Mouse (Mus musculus): ENCODE measurements at regions not wholly inside any gene's neighbourhood (a gene's known extent, or its start where the extent isn't known, plus 50 kb on each side); places are given as distances from the start of the nearest gene placed in this dataset.
"Not testable (repeated sequence)": the region's sequence is repeated elsewhere in the genome, so short reads cannot be mapped to it uniquely, and the experiment has no call there.

DNA sequence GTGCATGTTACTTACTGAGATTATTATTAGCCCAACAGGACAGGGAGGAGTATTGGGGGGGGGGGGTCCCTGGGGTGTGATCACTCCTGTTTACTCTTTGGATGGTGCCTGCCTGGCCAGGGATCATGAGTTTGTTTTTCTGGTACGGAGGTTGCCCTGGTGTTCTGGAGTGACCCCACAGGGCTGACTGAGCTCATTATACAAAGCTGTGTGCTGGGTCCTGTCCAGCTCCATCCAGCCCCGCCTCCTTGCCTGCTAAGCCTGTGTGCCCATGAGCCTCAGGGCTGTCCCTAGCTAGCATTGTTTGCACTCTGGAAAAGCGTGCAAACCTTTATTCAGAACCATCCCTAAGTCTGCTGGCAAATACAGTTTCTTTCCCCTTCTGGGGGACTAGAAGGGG, 1335.1 kb upstream of the A1bg start:
- no peak for ATAC-seq (replicated peaks; ENCODE audit: low FRiP score, poor library complexity, severe bottlenecking)

DNA sequence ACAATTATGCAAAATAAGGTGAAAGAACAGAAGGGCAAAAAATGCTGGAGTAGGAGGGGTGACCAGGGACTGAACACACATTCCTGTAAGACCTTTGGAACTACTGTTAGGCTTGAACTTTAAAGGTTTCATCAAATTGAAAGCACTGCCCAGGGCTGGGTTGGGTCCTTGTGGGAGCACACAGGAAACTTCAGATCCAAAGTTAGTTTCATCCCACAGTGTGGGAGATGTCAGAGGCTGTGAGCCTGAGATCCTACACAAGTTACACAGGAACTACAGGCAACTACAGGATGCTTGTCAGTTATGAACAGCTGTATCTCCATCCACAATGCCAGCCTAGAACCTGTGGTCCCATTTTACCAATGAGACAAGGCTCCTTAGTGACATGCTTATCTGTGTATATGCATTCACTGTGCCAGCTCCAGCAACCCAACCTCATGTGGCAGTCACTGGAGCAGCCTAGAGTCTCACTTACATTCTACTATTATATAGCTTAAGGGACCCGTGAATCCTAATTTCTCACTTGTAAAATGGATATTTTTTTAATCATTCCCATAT, 1334.4 kb upstream of the A1bg start:
- no peak for ATAC-seq (replicated peaks; ENCODE audit: low FRiP score, poor library complexity, severe bottlenecking)

DNA sequence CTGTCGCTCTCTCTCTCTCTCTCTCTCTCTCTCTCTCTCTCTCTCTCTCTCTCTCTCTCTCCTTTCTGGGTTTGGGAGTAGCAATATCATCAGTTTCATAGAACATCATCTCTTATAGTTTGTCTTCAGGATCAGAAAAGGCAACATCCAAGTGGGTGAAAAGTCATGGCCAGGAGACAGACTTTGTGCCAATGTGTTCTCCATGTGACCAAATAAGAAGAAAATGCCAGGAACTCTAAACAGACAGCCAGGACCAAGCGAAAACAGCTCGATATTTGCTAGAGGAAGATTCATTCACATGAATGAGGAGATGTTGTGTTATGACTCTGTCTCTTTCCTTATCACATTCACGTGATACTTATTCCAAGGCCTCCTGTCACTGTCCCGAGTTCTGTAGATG, 1332.8 kb upstream of the A1bg start:
- ATAC-seq (replicated peaks; ENCODE audit: low FRiP score, poor library complexity, severe bottlenecking): no peak

DNA sequence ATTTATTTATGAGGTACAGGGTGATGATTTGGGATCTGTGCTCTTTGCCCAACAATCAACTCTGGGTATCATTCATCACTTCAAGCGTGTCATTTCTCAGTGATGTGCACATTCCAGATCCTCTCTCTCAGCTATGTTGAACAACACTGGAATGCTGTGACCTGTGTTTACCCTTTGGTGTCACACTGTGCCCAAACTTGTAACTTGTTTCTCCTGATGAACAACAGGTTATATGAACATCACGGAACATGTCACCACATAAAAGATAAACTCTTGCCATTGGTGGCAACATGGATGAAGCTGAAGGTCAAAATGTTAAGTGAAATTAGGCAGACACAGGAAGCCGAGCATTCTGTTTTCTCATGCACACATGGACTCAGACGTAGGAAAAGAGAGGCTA, 1330.9 kb upstream of the A1bg start:
- ATAC-seq (replicated peaks; ENCODE audit: low FRiP score, poor library complexity, severe bottlenecking): no peak

DNA sequence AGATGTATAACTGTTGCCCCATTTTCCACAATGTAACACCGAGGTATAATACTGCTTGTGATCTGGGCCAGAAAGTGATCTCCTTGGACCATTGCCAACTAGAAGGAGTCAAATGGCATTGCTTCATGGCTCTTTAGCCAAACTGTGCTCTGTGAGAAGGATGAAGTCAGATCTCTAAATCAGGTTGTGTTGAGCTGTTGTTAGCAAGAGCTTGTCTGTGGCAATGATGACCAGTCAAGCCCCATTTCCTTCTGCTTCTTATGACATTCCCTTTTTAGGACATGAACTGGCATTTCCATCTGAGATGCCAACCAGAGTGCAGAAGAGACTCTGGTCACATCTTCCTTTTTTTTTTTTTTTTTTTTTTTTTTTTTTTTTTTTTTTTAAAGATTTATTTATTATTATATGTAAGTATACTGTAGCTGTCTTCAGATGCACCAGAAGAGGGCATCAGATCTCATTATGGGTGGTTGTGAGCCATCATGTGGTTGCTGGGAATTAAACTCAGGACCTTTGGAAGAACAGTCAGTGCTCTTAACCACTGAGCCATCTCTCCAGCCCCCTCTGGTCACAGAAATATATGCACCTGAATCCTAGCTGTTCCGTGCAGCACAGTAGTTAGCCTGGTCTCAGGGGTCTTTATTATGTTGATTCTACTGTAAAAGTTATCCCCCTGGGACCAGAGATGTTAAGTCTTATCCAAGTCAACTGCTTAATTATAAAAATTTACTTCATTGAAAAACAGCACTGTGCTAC, 1329.4 kb upstream of the A1bg start:
- not testable (repeated sequence) for ATAC-seq (replicated peaks; ENCODE audit: low FRiP score, poor library complexity, severe bottlenecking)

DNA sequence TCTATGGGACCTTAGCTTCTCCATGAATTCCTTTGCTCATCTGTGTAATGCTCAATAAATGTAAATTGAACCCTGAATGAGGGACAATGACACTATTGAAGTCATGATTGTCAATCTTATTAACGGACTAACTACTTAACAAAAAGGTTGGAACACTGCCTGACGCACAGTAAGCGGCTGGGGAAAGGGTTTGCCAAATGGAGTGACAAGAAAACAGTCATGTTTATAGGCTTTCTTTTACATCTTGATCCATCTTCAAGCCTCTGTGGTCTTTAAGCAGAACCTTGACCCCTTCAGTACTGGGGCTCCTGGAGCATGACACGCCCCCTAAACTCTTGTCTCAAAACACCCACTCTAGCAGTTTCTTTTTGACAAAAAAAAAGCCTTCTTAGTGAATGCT, 1326.6 kb upstream of the A1bg start:
- no peak for ATAC-seq (replicated peaks; ENCODE audit: low FRiP score, poor library complexity, severe bottlenecking)

DNA sequence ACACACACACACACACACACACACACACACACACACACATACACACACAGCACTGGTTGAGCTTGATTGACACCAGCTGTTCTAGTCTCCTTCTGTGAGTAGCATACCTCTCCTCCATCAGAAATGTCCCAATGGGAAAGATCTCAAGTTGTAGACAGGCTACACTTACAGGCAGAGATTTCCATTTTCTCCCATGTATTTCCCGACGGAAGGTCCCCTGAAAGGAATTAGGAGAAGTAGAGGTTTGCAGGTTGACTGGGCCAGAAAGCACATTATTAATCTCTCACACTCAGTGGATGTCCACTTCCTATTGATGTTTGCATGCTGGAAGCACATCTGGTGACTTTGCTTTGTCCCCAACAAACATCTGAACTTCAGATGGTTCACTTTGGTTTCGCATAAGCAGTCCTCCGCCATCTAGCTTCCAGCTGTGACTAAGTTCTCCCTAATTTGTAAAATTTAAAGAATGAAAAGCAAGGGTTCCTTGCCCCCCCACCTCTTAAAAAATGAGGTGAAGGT, 1323.8 kb upstream of the A1bg start:
- ATAC-seq (replicated peaks; ENCODE audit: low FRiP score, poor library complexity, severe bottlenecking): no peak

DNA sequence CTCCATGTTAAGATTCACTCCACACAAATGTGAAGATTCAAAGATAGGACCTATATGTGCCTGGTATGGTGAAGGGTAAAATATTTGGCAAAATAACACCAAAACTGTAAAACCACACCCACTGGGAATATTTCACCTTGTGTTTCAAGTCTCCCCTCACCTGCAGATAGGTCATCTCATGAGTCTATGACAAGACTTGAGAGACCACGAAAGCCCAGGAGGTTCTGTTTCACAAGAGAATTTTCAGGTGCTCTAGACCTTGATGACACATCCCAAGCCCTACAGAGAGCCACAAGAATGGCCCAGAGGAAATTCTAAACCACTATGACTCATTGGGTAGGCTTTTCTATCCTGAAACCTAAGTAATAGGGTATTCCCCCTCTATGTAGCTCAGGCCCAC, 1322.4 kb upstream of the A1bg start:
- ATAC-seq (replicated peaks; ENCODE audit: low FRiP score, poor library complexity, severe bottlenecking): no peak

DNA sequence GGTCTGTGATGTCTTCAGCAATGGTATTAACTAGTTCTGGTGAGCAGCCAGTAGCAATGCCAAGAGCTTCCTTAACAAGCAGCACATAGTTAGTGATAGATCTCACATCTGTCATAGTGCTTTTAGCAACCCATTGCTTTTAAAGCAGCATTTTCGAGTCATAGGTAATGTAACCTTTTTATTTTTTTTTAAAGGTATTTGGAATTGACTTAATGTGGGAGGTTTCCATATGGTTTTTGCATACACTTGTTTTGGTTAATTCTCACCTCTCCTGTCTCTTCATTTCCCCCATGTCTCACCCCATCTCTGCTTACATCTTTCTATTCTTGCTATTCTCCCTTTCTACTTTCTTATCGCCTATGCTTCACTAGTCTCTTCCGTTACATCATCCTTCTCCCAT, 1322.0 kb upstream of the A1bg start:
- no peak for ATAC-seq (replicated peaks; ENCODE audit: low FRiP score, poor library complexity, severe bottlenecking)

DNA sequence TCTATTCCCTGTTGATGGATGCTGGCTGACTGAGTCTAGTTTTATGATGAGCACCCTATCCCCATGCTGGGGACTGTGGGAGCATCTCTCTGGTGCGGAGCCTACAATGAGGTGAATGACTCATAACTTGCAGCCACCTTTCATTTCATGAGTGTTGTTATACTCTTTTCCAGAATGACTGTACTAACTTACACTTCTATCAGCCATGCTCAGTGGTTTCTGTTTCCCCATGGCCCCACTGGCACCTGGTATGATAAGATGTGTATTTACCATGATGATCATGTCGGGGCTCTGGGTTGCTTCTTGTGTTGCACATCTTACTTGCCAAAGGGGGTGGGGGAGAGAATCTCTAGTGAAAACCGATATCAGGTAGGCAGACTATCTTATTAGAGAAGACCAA, 1317.2 kb upstream of the A1bg start:
- no peak for ATAC-seq (replicated peaks; ENCODE audit: low FRiP score, poor library complexity, severe bottlenecking)

DNA sequence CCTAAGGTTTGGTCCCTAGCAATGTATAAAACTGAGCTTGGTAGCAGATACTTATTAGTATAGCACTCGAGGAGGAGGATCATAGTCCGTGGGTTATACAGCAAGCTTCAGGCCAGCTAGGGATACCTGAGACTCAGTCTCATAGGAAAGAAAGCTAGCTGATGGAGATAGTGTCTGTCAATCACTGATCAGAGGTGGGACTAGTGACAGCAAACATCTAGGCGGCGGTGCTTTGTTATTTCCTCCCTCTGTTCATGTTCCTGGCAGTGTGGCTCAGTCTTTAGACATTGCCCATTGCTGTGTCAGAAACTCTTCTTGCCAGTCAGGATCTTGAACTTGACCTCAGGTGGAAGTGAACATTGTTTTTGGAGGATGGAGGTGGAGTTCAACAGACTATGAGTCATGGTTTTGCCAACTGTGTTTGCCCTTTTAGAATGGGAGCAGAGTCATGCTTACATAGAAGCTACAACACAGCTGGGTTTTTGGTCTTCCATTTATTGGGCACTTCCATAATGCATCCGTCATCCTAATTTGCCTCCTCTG, 1315.8 kb upstream of the A1bg start:
- no peak for ATAC-seq (replicated peaks; ENCODE audit: low FRiP score, poor library complexity, severe bottlenecking)

DNA sequence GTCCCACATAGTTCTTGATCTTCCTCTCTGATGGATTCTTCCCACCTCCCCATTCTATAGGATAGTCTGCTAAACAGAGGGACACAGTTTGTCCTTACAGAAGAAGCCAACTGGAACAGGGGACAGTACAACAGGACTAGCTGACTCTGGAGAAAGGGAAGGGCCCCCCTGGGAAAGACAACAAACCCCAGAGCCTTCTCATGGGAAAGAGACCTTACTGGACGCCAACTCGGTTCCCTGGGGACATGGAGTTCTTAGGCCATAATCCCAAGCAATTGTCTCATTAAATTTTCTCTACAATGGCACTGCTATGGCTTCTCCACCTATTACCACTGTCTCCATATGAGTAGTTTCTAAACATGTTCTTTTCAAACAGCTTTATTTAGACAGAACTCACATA, 1313.2 kb upstream of the A1bg start:
- ATAC-seq (replicated peaks; ENCODE audit: low FRiP score, poor library complexity, severe bottlenecking): no peak

DNA sequence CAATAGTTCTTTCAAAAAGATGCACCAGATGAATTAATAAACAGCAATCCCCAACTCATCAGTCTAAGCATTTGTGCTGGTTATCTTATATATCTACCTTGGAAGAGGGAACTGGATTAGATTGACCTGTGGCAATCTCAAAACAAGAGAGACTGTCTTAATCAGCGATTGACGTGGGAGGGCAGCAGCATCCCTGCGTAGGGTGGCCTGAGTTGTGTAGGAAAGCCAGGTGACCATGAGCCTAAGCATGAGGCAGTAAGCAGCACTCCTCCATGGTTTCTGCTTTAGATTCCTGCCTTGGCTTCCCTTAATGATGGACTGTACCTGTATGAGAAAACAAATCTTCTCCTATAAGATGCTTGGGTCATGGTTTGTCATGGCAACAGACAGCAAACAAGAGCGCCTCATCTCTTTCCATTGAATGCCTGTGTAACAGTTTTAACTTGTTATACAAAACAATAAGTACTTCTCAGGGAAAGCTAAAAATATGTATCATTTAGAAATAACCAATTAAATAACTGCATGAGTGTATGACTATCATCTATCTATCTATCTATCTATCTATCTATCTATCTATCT, 1311.5 kb upstream of the A1bg start:
- no peak for ATAC-seq (replicated peaks; ENCODE audit: low FRiP score, poor library complexity, severe bottlenecking)

DNA sequence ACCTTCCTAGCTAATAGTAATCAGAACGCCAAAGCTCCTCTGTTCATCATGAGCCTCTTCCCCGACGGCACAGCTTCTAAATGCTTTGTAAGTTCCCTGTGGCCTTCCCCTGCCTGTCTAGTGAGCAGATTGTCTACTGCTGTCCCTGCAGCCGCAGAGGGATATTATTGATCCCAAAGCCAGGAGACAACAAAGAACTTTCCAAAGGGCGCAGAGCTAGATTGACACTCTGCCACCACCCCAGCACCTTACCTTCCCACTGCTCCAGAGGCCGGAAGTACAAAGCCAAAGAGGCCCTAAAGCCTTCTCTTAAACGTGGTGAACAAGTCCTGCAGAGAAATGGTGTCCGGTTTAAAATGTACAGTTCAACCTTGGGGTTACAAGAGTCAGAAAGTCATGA, 1310.3 kb upstream of the A1bg start:
- ATAC-seq (replicated peaks; ENCODE audit: low FRiP score, poor library complexity, severe bottlenecking): no peak

DNA sequence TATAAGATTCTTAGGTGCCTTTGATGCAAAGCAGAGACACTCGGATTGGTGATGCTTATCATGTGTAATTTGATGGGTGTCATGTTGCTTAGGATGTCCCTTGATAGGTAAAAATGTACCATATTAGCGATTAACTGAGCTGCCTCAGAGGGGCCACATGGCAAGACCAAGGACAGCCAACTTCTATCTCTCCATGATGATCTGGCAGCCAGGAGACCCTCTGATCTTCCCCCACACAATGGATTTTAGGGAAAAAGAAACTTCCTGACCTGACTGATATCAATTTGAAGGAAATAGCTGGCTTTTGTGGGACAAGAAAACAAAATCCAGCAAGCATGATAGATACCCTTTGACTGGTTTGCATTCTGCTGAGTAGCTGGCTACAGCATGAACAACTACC, 1308.9 kb upstream of the A1bg start:
- no peak for ATAC-seq (replicated peaks; ENCODE audit: low FRiP score, poor library complexity, severe bottlenecking)

DNA sequence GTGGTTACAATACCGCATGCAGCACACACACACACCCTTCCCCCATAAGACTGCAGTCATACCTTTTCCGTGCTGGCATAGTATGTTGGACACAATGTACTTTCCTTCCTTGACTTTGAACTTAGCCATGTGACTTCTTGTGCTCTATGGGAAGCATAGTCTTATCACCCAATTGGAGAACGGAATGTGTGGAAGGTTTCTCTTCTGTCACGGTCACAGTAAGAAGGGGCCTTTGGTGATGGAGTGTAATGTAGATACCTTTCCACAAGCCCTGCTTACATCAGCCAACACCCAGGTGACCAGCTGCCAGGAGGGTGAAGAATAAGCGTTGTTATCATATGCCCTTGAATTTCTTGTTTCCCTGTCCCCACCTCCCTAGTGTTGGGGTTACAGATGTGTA, 1308.0 kb upstream of the A1bg start:
- ATAC-seq (replicated peaks; ENCODE audit: low FRiP score, poor library complexity, severe bottlenecking): no peak

DNA sequence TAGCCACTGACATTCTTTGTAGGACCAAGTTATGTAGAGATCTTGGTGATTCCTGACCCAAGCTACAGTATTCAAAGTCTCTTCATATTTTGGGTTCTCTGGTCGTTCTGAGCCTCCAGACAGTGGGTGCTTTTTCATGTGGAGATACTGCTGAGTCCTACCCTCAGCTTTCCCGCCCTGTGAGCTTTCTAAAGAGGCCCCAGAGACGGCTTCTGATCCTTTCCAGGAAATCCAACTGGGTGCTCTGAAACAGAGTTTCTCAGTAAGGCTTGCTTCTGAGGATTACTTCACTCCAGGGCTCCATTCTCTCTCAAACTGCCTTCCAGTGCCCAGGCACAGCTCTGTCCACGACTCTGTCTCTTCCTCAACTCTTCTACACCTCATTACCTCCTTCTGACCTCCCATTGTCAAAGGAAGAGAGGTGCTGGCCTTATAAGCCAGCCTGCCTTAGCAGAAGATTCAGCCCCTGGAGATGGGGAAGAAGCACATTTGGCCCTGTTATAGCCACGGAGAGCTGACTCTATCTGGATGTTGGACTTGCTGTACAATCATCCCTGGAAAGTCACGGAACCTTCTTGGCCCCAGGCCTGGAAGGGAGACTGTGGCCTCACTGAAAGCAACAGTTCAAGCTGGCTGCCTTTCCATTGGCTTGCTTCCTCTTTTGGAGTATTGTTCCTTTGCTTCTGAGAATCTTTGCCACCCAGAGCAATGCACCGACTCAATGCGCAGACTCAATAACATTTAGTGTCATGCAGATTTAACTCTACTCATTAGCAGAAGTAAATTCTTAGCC, 1306.9 kb upstream of the A1bg start:
- ATAC-seq (replicated peaks; ENCODE audit: low FRiP score, poor library complexity, severe bottlenecking): no peak

DNA sequence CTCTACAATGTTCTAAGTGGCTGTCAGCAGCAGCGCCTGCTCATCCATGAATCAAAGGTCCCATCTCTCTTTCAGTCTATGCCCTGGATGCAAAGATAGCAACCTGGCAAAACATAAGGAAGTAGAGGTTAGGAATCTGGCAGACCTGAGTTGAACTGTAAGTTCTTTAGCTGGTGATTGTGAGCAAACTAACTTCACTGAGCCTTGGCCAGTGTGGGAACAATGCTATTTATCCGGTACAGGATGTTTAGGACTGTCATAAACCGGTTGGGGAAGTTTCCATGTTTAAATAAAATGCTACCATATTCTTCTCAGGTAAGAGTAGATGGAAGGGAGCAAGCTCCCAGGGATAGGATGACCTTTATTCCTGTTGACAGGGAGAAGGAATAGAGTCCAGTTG, 1306.2 kb upstream of the A1bg start:
- ATAC-seq (replicated peaks; ENCODE audit: low FRiP score, poor library complexity, severe bottlenecking): no peak

DNA sequence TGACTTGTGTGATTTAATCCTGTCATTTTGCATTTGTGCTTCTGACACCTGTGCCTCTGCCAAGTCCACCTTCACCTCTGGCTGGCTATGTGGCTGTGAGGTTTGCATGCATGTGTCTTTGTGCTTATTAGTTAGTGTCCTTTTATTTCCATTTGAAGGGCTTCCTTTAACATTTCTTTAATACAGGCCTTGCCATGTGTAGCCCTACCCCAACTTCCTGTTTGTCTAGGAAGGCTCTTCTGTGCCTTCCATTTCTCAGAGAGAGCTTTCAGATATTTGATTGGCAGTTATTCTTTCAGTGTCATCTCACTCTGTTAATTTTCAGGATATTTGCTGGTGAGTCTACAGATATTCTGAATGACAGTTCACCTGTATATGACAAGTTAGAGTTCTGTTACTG, 1302.0 kb upstream of the A1bg start:
- no peak for ATAC-seq (replicated peaks; ENCODE audit: low FRiP score, poor library complexity, severe bottlenecking)

DNA sequence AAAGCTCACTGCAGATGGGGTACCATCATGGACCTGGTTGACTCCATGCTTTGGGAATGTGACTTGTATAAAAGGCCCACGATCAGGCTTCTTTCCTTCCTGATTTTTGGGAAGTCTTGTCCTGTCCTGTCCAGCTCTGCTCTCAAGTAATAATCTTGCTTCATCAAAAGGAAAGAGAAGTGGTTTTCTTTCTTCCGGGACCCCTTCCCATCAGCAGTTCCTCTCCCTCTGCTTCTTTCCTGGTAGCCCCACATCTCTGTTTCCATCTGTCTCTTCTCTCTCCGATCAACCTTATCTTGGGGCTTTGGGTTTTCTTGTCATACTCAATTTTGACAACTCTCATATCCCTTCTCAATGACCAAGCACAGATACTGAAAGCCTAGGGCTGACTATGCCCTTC, 1301.4 kb upstream of the A1bg start:
- no peak for ATAC-seq (replicated peaks; ENCODE audit: low FRiP score, poor library complexity, severe bottlenecking)
